Mouse (Mus musculus): ENCODE results near the gene Pik3ip1. TPM values are rescaled to one million over a fixed set of nuclear protein-coding genes. Genes with fewer than 3 reads are reported as not detected.

Gene Pik3ip1
- polyA plus RNA-seq, 1 experiment = 151 TPM

GRCm38 (mm10) chr11:3349343-3349695 is 19.1 kb downstream of the Pik3ip1 start:
- H3K27me3 ChIP-seq (ENCODE audit: control insufficient read depth, insufficient read depth, low read length) = no peaks in the 10 kb centered on the region
- 94% methylated on average over 4 of the region's 4 CpGs for WGBS
- no peak overlapping the region for H3K4me3 ChIP-seq (ENCODE audit: control insufficient read depth, insufficient read depth, low read length)
- peaks cover 25% of the 10 kb centered on the region for H3K36me3 ChIP-seq (ENCODE audit: control insufficient read depth, insufficient read depth, low read length)
- TF ChIP-seq POLR2A (IDR thresholded peaks at IDR 0.05; ENCODE audit: control insufficient read depth, extremely low read depth, insufficient read depth, low read length, poor library complexity) (no peak), CTCF (IDR thresholded peaks at IDR 0.05; ENCODE audit: borderline replicate concordance, control insufficient read depth, extremely low read depth, insufficient read depth, low read length, poor library complexity) (no peak)
- H3K27ac ChIP-seq (ENCODE audit: control insufficient read depth, insufficient read depth, low read length) = no peak overlapping the region
- H3K4me1 ChIP-seq (replicated peaks; ENCODE audit: control insufficient read depth, insufficient read depth, low read length) = peaks cover 27% of the 10 kb centered on the region
- DNase-seq = no peak

- Histone ChIP-seq H3K27ac (ENCODE audit: control insufficient read depth, insufficient read depth, low read length) (no peak overlapping the region), H3K4me1 (replicated peaks; ENCODE audit: control insufficient read depth, insufficient read depth, low read length) (peaks cover 15% of the 10 kb centered on the region), H3K4me3 (ENCODE audit: control insufficient read depth, insufficient read depth, low read length) (no peak overlapping the region), H3K36me3 (ENCODE audit: control insufficient read depth, insufficient read depth, low read length) (peaks cover 28% of the 10 kb centered on the region), H3K27me3 (ENCODE audit: control insufficient read depth, insufficient read depth, low read length) (no peaks in the 10 kb centered on the region)
- TF ChIP-seq POLR2A (IDR thresholded peaks at IDR 0.05; ENCODE audit: control insufficient read depth, extremely low read depth, insufficient read depth, low read length, poor library complexity) (no peak), CTCF (IDR thresholded peaks at IDR 0.05; ENCODE audit: borderline replicate concordance, control insufficient read depth, extremely low read depth, insufficient read depth, low read length, poor library complexity) (no peak)
- WGBS = 97% methylated on average over 9 of the region's 9 CpGs
- DNase-seq = no peak
Measured at GRCm38 (mm10) chr11:3352131-3352530, 21.9 kb downstream of the Pik3ip1 start.

DNA sequence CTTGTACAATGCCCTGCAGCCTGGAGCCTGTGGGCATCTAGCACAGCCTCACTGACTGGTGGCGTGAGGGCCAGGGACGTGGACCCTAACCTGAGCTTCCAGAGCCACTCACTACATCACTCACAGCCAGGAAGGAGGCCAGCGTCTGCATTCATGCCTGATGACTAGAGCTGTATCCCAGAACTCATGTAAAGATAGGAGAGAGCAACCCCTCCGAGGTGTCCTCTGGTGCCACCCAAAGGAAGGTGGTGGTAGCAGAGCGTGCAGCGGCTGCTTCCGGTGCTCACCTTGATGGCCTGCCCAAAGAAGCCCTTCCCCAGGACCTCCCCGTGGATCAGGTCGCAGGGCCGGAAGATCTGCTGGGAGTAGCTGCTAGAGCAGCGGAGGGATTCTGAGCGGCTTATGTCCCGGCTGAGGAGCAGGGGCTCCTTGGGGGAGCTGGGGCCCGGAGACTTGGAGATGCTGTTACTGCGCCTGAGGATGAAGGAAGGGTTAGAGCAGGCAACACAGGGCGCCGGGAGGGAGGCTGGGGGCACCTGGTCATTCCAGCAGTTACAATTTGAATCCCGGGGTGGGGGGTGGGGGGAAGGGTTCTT is 22.9 kb downstream of the Pik3ip1 start:
- Histone ChIP-seq H3K4me3 (ENCODE audit: control insufficient read depth, insufficient read depth, low read length) (no peak overlapping the region), H3K27me3 (ENCODE audit: control insufficient read depth, insufficient read depth, low read length) (no peaks in the 10 kb centered on the region), H3K36me3 (ENCODE audit: control insufficient read depth, insufficient read depth, low read length) (peaks cover 32% of the 10 kb centered on the region), H3K4me1 (replicated peaks; ENCODE audit: control insufficient read depth, insufficient read depth, low read length) (peaks cover 9% of the 10 kb centered on the region), H3K27ac (ENCODE audit: control insufficient read depth, insufficient read depth, low read length) (no peak overlapping the region)
- 87% methylated on average over 18 of the region's 18 CpGs for WGBS
- peak; percentile 74 for DNase-seq
- TF ChIP-seq CTCF (IDR thresholded peaks at IDR 0.05; ENCODE audit: borderline replicate concordance, control insufficient read depth, extremely low read depth, insufficient read depth, low read length, poor library complexity) (peak; percentile 60; the same call in 1 of the 2 replicates), POLR2A (IDR thresholded peaks at IDR 0.05; ENCODE audit: control insufficient read depth, extremely low read depth, insufficient read depth, low read length, poor library complexity) (no peak)

- H3K27me3 ChIP-seq (ENCODE audit: control insufficient read depth, insufficient read depth, low read length) = no peaks in the 10 kb centered on the region
- no peak overlapping the region for H3K4me3 ChIP-seq (ENCODE audit: control insufficient read depth, insufficient read depth, low read length)
- peaks cover 12% of the 10 kb centered on the region for H3K36me3 ChIP-seq (ENCODE audit: control insufficient read depth, insufficient read depth, low read length)
- TF ChIP-seq CTCF (IDR thresholded peaks at IDR 0.05; ENCODE audit: borderline replicate concordance, control insufficient read depth, extremely low read depth, insufficient read depth, low read length, poor library complexity) (no peak), POLR2A (IDR thresholded peaks at IDR 0.05; ENCODE audit: control insufficient read depth, extremely low read depth, insufficient read depth, low read length, poor library complexity) (no peak)
- peaks cover 5% of the 10 kb centered on the region; the same call in 1 of the 2 replicates for H3K4me1 ChIP-seq (replicated peaks; ENCODE audit: control insufficient read depth, insufficient read depth, low read length)
- H3K27ac ChIP-seq (ENCODE audit: control insufficient read depth, insufficient read depth, low read length) = no peak overlapping the region
- 94% methylated on average over 3 of the region's 3 CpGs for WGBS
- no peak for DNase-seq
Measured at GRCm38 (mm10) chr11:3362854-3363253, 32.7 kb downstream of the Pik3ip1 start.

- no peak overlapping the region for H3K4me3 ChIP-seq (ENCODE audit: control insufficient read depth, insufficient read depth, low read length)
- no peak for DNase-seq
- no peaks in the 10 kb centered on the region for H3K36me3 ChIP-seq (ENCODE audit: control insufficient read depth, insufficient read depth, low read length)
- H3K27ac ChIP-seq (ENCODE audit: control insufficient read depth, insufficient read depth, low read length) = no peak overlapping the region
- no peaks in the 10 kb centered on the region for H3K27me3 ChIP-seq (ENCODE audit: control insufficient read depth, insufficient read depth, low read length)
- peaks cover 11% of the 10 kb centered on the region for H3K4me1 ChIP-seq (replicated peaks; ENCODE audit: control insufficient read depth, insufficient read depth, low read length)
- 81% methylated on average over 7 of the region's 7 CpGs for WGBS
- TF ChIP-seq CTCF (IDR thresholded peaks at IDR 0.05; ENCODE audit: borderline replicate concordance, control insufficient read depth, extremely low read depth, insufficient read depth, low read length, poor library complexity) = no peak
- no peak for TF ChIP-seq POLR2A (IDR thresholded peaks at IDR 0.05; ENCODE audit: control insufficient read depth, extremely low read depth, insufficient read depth, low read length, poor library complexity)
Measured at GRCm38 (mm10) chr11:3366411-3366810, 36.2 kb downstream of the Pik3ip1 start.

DNA sequence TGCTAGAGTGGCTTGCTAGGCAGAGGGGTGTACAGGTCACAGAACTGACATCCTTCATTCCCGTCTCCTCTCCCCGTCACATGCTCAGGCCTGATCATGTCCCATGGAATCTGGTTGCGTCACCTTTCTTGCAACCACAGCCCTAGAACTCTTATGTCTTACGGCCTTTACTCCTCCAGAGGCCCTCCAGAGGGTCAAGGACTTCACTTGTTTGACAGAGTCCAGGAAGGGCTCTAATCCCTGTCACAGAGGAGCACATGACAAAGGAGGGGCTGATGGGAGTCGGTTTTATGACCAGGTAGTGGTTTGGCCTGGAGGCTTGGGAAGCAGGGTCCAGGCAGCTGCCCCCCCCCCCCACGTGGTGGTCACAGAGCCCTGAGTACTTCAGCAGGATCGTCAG is 38.8 kb downstream of the Pik3ip1 start:
- H3K27me3 ChIP-seq (ENCODE audit: control insufficient read depth, insufficient read depth, low read length) = no peaks in the 10 kb centered on the region
- DNase-seq = no peak
- H3K27ac ChIP-seq (ENCODE audit: control insufficient read depth, insufficient read depth, low read length) = no peak overlapping the region
- H3K4me3 ChIP-seq (ENCODE audit: control insufficient read depth, insufficient read depth, low read length) = no peak overlapping the region
- TF ChIP-seq POLR2A (IDR thresholded peaks at IDR 0.05; ENCODE audit: control insufficient read depth, extremely low read depth, insufficient read depth, low read length, poor library complexity) = no peak
- no peak for TF ChIP-seq CTCF (IDR thresholded peaks at IDR 0.05; ENCODE audit: borderline replicate concordance, control insufficient read depth, extremely low read depth, insufficient read depth, low read length, poor library complexity)
- peaks cover 17% of the 10 kb centered on the region for H3K4me1 ChIP-seq (replicated peaks; ENCODE audit: control insufficient read depth, insufficient read depth, low read length)
- 91% methylated on average over 7 of the region's 7 CpGs for WGBS
- H3K36me3 ChIP-seq (ENCODE audit: control insufficient read depth, insufficient read depth, low read length) = no peaks in the 10 kb centered on the region

DNA sequence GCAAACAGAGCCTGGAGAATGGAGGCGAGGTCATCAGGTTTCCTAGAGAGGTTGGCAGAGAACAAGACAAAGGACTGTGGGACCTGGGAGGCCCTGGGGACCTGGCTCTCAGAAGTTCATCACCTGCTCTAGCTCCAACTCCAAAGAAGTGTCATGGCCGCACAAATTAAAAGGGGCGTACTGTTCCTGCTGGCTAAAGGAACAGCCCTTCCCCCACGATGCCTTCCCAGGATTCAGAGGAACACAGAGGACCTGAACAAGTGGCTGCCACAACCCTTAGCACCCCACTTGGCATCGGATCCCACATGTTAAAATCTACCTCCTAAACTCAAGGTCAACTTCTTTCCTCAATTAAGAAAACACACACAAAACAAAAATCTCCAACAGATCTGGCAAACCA is 39.2 kb downstream of the Pik3ip1 start:
- Histone ChIP-seq H3K36me3 (ENCODE audit: control insufficient read depth, insufficient read depth, low read length) (no peaks in the 10 kb centered on the region), H3K4me1 (replicated peaks; ENCODE audit: control insufficient read depth, insufficient read depth, low read length) (peaks cover 17% of the 10 kb centered on the region), H3K27ac (ENCODE audit: control insufficient read depth, insufficient read depth, low read length) (no peak overlapping the region), H3K4me3 (ENCODE audit: control insufficient read depth, insufficient read depth, low read length) (no peak overlapping the region), H3K27me3 (ENCODE audit: control insufficient read depth, insufficient read depth, low read length) (no peaks in the 10 kb centered on the region)
- no peak for DNase-seq
- 97% methylated on average over 5 of the region's 5 CpGs for WGBS
- no peak for TF ChIP-seq CTCF (IDR thresholded peaks at IDR 0.05; ENCODE audit: borderline replicate concordance, control insufficient read depth, extremely low read depth, insufficient read depth, low read length, poor library complexity)
- TF ChIP-seq POLR2A (IDR thresholded peaks at IDR 0.05; ENCODE audit: control insufficient read depth, extremely low read depth, insufficient read depth, low read length, poor library complexity) = no peak

Data from thymus, adult 2 months (tissue).